Mouse (Mus musculus): ENCODE results near the gene Iqcj.

GRCm38 (mm10) chr3:67887251-67887650 is 4.8 kb upstream of the Iqcj start:
- TF ChIP-seq POLR2A (IDR thresholded peaks at IDR 0.05; ENCODE audit: extremely low read depth, insufficient read depth, low read length) (no peak), CTCF (IDR thresholded peaks at IDR 0.05; ENCODE audit: low read depth, low read length) (no peak)
